Mouse (Mus musculus) lung, embryonic 15.5 days (tissue): ENCODE measurements at regions not wholly inside any gene's neighbourhood (a gene's known extent, or its start where the extent isn't known, plus 50 kb on each side); places are given as distances from the start of the nearest gene placed in this dataset.

Source experiments
- ATAC-seq: fragments of 200-750 bp; cut with Nextera tagmentation; 2 replicates; pipeline ENCODE4 v1.8.0; 2017; ENCODE audit warnings: moderate number of reproducible peaks, borderline replicate concordance; ENCODE audit not compliant: low FRiP score, low TSS enrichment; ENCODE audit errors: extremely low read depth
- H3K27ac ChIP-seq: fragments of 300-500 bp; sonication (generic); 2 replicates; pipeline ENCODE4 v1.5.1; 2015; ENCODE audit warnings: moderate library complexity, mild to moderate bottlenecking, inconsistent platforms
- H3K27me3 ChIP-seq: fragments of 300-500 bp; sonication (generic); 2 replicates; pipeline ENCODE4 v1.6.1; 2015; ENCODE audit warnings: inconsistent platforms
- H3K36me3 ChIP-seq: fragments of 300-500 bp; sonication (generic); 2 replicates; pipeline ENCODE4 v1.6.1; 2015; ENCODE audit warnings: inconsistent platforms
- H3K4me1 ChIP-seq: fragments of 300-500 bp; sonication (generic); 2 replicates; pipeline ENCODE4 v1.6.1; 2015; ENCODE audit warnings: inconsistent platforms
- H3K4me2 ChIP-seq: fragments of 300-500 bp; sonication (generic); 2 replicates; pipeline ENCODE4 v1.6.1; 2015; ENCODE audit warnings: inconsistent platforms, mild to moderate bottlenecking, moderate library complexity
- H3K4me3 ChIP-seq: fragments of 300-500 bp; sonication (generic); 2 replicates; pipeline ENCODE4 v1.5.1; 2015; ENCODE audit warnings: mild to moderate bottlenecking, inconsistent platforms
- H3K9ac ChIP-seq: fragments of 300-500 bp; sonication (generic); 2 replicates; pipeline ENCODE4 v1.6.1; 2015; ENCODE audit warnings: inconsistent platforms
- H3K9me3 ChIP-seq: fragments of 300-500 bp; sonication (generic); 2 replicates; pipeline ENCODE4 v1.6.1; 2016; ENCODE audit warnings: inconsistent platforms
- WGBS: fragments of 180-500 bp; shearing (Covaris S2); methylation state at CpG from one replicate; pipeline ENCODE4 v1.1.7; 2015; 5-methylcytosine and 5-hydroxymethylcytosine counted together

- Histone ChIP-seq H3K27me3 (no peaks in the 10 kb centered on the region), H3K36me3 (0 out of 2 replicates have a peak, but pooled peaks cover 3% of the 10 kb centered on the region), H3K4me1 (no peaks in the 10 kb centered on the region), H3K27ac (no peak overlapping the region), H3K4me2 (no peak overlapping the region), H3K9me3 (no peaks in the 10 kb centered on the region), H3K4me3 (no peak overlapping the region), H3K9ac (no peak overlapping the region)
- ATAC-seq: no peak
- WGBS: 66% methylated on average over 9 of the region's 9 CpGs
Measured at GRCm38 (mm10) chr13:54320212-54320611, 50.9 kb upstream of the Cplx2 start.

GRCm38 (mm10) chr13:54321011-54321410 lies 50.1 kb upstream of the Cplx2 start:
- H3K4me3 ChIP-seq: no peak overlapping the region
- WGBS: 62% methylated on average over 14 of the region's 14 CpGs
- no peaks in the 10 kb centered on the region for H3K4me1 ChIP-seq
- H3K9ac ChIP-seq: no peak overlapping the region
- H3K27ac ChIP-seq: no peak overlapping the region
- H3K4me2 ChIP-seq: no peak overlapping the region
- no peaks in the 10 kb centered on the region for H3K9me3 ChIP-seq
- H3K36me3 ChIP-seq: 0 out of 2 replicates have a peak, but pooled peaks cover 3% of the 10 kb centered on the region
- no peak for ATAC-seq
- no peaks in the 10 kb centered on the region for H3K27me3 ChIP-seq
